Mouse (Mus musculus) neural tube, embryonic 15.5 days (tissue): ENCODE measurements around the gene Vwa8. TPM values are rescaled to one million over a fixed set of nuclear protein-coding genes. Genes with fewer than 3 reads are reported as not detected.

Experiments
- ATAC-seq: fragments of 200-750 bp; cut with Nextera tagmentation; 2 replicates; pipeline ENCODE4 v1.8.0; 2017; ENCODE audit warnings: mild to moderate bottlenecking, moderate TSS enrichment, moderate library complexity; ENCODE audit not compliant: low FRiP score
- H3K27ac ChIP-seq: fragments of 300-500 bp; sonication (generic); replicated peaks from 2 replicates; pipeline ENCODE4 v1.5.1; 2015; ENCODE audit warnings: mild to moderate bottlenecking, inconsistent platforms
- H3K27me3 ChIP-seq: fragments of 300-500 bp; sonication (generic); replicated peaks from 2 replicates; pipeline ENCODE4 v1.6.1; 2015; ENCODE audit warnings: inconsistent platforms
- H3K36me3 ChIP-seq: fragments of 300-500 bp; sonication (generic); 2 replicates; pipeline ENCODE4 v1.6.1; 2015; ENCODE audit warnings: inconsistent platforms
- H3K4me1 ChIP-seq: fragments of 300-500 bp; sonication (generic); 2 replicates; pipeline ENCODE4 v1.6.1; 2015; ENCODE audit warnings: inconsistent platforms
- H3K4me2 ChIP-seq: fragments of 300-500 bp; sonication (generic); 2 replicates; pipeline ENCODE4 v1.6.1; 2015; ENCODE audit warnings: inconsistent platforms, mild to moderate bottlenecking, moderate library complexity
- H3K4me3 ChIP-seq: fragments of 300-500 bp; sonication (generic); replicated peaks from 2 replicates; pipeline ENCODE4 v1.5.1; 2015; ENCODE audit warnings: mild to moderate bottlenecking, inconsistent platforms
- H3K9ac ChIP-seq: fragments of 300-500 bp; sonication (generic); replicated peaks from 2 replicates; pipeline ENCODE4 v1.6.1; 2015; ENCODE audit warnings: mild to moderate bottlenecking, inconsistent platforms
- H3K9me3 ChIP-seq: fragments of 300-500 bp; sonication (generic); replicated peaks from 2 replicates; pipeline ENCODE4 v1.6.1; 2016; ENCODE audit warnings: inconsistent platforms
- WGBS: fragments of 180-500 bp; shearing (Covaris S2); methylation state at CpG from one replicate; pipeline ENCODE4 v1.1.7; 2015; ENCODE audit warnings: mixed read lengths; 5-methylcytosine and 5-hydroxymethylcytosine counted together
- polyA plus RNA-seq: library from polyadenylated mRNA; unstranded; fragments of >200 nt; fragmentation: Nextera tagmentation; extraction: Ambion mirVana; gene quantifications from 2 replicates; pipeline ENCODE4 v1.2.1, GENCODE M21; 2015

The Vwa8 gene
- polyA plus RNA-seq, 1 experiment from 2014 or later = 7.5 TPM

DNA sequence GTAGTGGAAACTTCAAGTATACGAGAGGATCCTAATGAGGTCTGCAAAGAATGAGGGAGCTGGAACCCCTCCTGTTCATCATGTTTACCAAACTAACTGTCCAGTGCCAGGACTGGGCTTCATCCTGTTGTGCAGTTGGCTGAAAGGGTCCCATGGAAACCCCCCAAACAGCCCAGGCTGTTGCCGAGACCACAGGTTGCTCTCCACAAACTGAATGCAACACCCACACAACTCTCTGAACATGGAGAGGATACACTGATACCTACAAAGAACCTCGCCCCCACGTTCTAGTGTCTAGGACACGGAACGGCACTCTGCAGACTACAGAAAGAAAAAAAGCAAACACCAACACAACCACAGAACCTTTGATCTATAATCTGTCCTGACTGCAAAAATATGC lies 387.4 kb downstream of the Vwa8 start:
- Histone ChIP-seq H3K9ac (no peak overlapping the region), H3K27ac (no peak overlapping the region), H3K4me3 (no peak overlapping the region), H3K4me1 (0 out of 2 replicates have a peak, but pooled peaks cover 4% of the 10 kb centered on the region), H3K36me3 (no peaks in the 10 kb centered on the region), H3K4me2 (no peak overlapping the region), H3K9me3 (no peaks in the 10 kb centered on the region), H3K27me3 (no peaks in the 10 kb centered on the region)
- 84% methylated on average over 6 of the region's 6 CpGs for WGBS
- ATAC-seq = no peak

DNA sequence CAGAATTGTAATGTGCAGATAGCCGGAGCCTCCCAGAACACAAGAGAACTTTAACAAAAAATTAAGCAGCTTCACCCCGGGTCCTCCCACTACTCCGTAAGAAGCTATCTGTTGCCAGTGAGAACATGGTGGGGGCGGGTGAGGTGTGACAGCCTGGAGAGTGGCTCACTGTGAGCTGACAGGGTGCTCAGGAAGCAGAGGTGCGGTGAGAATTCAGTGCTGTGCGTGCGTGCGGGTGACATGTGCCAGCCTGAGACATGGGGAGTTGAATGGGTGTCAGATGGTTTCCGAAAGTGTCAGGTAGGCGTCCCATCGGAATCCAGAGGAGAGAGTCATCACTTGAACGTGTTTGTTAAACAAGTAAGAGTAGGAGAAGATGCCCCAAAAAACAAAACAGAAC lies 390.6 kb downstream of the Vwa8 start:
- Histone ChIP-seq H3K4me3 (no peak overlapping the region), H3K4me1 (0 out of 2 replicates have a peak, but pooled peaks cover 4% of the 10 kb centered on the region), H3K27me3 (no peaks in the 10 kb centered on the region), H3K9me3 (no peaks in the 10 kb centered on the region), H3K27ac (no peak overlapping the region), H3K9ac (no peak overlapping the region), H3K36me3 (no peaks in the 10 kb centered on the region), H3K4me2 (no peak overlapping the region)
- no peak for ATAC-seq
- WGBS = 92% methylated on average over 12 of the region's 12 CpGs

GRCm38 (mm10) chr14:79241057-79241570 lies 392.3 kb downstream of the Vwa8 start:
- H3K4me1 ChIP-seq = 0 out of 2 replicates have a peak, but pooled peaks cover 4% of the 10 kb centered on the region

GRCm38 (mm10) chr14:79241656-79242385 lies 393.0 kb downstream of the Vwa8 start:
- Histone ChIP-seq H3K4me3 (no peak overlapping the region), H3K27ac (no peak overlapping the region), H3K9ac (no peak overlapping the region), H3K4me1 (0 out of 2 replicates have a peak, but pooled peaks cover 3% of the 10 kb centered on the region), H3K9me3 (no peaks in the 10 kb centered on the region), H3K36me3 (no peaks in the 10 kb centered on the region), H3K27me3 (no peaks in the 10 kb centered on the region), H3K4me2 (no peak overlapping the region)
- WGBS = 83% methylated on average over 6 of the region's 6 CpGs
- ATAC-seq = no peak

More at GRCm38 (mm10) chr14:79241057-79241570, 392.3 kb downstream of the Vwa8 start:
- Histone ChIP-seq H3K9ac (no peak overlapping the region), H3K4me3 (no peak overlapping the region), H3K9me3 (no peaks in the 10 kb centered on the region), H3K27ac (no peak overlapping the region), H3K36me3 (no peaks in the 10 kb centered on the region), H3K4me2 (no peak overlapping the region), H3K27me3 (no peaks in the 10 kb centered on the region)
- WGBS = 88% methylated on average over 4 of the region's 4 CpGs
- no peak for ATAC-seq

DNA sequence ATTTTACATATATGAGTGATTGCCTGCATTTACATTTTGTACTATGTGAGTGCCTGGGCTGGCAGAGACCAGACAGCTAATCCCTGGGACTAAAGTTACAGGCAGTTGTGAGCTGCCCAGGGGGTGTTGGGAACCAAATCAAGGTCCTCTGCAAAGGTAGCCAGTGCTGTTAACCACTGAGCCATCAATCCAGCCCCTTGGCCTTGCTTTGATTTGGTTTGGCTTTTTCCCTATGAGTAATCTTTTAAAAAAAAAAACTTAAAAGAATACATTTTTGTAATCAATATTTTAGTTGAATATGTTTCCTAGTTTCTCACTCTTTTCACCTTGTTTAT lies 393.5 kb downstream of the Vwa8 start:
- no peaks in the 10 kb centered on the region for H3K4me1 ChIP-seq
- no peak overlapping the region for H3K4me3 ChIP-seq
- H3K4me2 ChIP-seq = no peak overlapping the region
- no peaks in the 10 kb centered on the region for H3K36me3 ChIP-seq
- ATAC-seq = no peak
- no peak overlapping the region for H3K9ac ChIP-seq
- H3K27me3 ChIP-seq = no peaks in the 10 kb centered on the region
- no peaks in the 10 kb centered on the region for H3K9me3 ChIP-seq
- H3K27ac ChIP-seq = no peak overlapping the region

DNA sequence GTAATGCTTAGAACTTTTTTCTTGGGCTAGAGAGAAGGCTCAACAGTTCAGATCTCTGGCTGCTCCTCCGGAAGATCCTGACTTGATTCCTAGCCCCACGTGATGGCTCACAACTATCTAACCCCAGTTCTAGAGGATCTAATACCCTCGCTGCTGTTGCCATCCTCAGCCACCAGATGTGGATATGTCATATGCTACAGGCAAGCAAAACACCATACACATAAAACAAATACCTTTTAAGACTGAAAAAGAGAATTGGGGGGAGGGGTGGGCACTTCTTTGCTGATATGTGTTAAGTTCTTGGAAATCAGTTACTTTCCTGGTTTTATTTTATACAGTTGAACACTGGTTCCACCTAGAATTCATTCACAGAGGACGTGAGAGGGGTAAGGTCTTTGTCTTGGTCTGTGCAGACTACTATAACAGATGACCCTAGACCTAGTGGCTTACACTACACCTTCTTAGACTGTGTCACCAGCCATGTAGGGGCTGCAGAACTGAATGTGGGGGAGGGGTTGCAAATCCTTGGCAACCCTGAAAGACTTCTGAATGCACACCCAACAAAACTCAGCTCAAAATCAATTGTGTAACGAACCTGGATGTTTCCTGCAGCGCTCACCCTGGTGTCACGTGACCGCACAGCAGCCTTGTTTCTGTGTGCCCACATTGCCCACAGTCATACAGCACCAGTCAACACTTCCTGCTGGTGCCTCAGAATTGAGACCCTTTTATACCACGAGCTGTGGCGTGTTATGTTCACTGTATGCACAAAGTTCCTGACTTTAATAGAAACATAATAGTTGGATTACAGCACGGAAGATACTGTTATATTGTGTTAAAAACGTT lies 394.4 kb downstream of the Vwa8 start:
- no peaks in the 10 kb centered on the region for H3K4me1 ChIP-seq
- H3K4me3 ChIP-seq = no peak overlapping the region
- WGBS = 84% methylated on average over 12 of the region's 12 CpGs
- no peak overlapping the region for H3K4me2 ChIP-seq
- H3K27ac ChIP-seq = no peak overlapping the region
- no peaks in the 10 kb centered on the region for H3K36me3 ChIP-seq
- no peaks in the 10 kb centered on the region for H3K9me3 ChIP-seq
- no peaks in the 10 kb centered on the region for H3K27me3 ChIP-seq
- H3K9ac ChIP-seq = no peak overlapping the region
- ATAC-seq = no peak

GRCm38 (mm10) chr14:79244571-79244970 lies 395.7 kb downstream of the Vwa8 start:
- H3K4me3 ChIP-seq = no peak overlapping the region
- H3K4me2 ChIP-seq = no peak overlapping the region
- H3K27me3 ChIP-seq = no peaks in the 10 kb centered on the region
- no peaks in the 10 kb centered on the region for H3K9me3 ChIP-seq
- no peak for ATAC-seq
- no peaks in the 10 kb centered on the region for H3K4me1 ChIP-seq
- H3K27ac ChIP-seq = no peak overlapping the region
- whole genome bisulfite sequencing = 59% methylated on average over 3 of the region's 3 CpGs
- no peaks in the 10 kb centered on the region for H3K36me3 ChIP-seq
- no peak overlapping the region for H3K9ac ChIP-seq

- Histone ChIP-seq H3K27ac (no peak overlapping the region), H3K9ac (no peak overlapping the region), H3K27me3 (no peaks in the 10 kb centered on the region), H3K4me2 (no peak overlapping the region), H3K9me3 (no peaks in the 10 kb centered on the region), H3K4me3 (no peak overlapping the region), H3K36me3 (no peaks in the 10 kb centered on the region), H3K4me1 (no peaks in the 10 kb centered on the region)
- 84% methylated on average over 5 of the region's 5 CpGs for WGBS
- ATAC-seq = no peak
These were observed 403.0 kb downstream of the Vwa8 start for GRCm38 (mm10) chr14:79251727-79252285.

Other genes with a start within 250 kb of the Vwa8 start
- gene Dgkh, start 116.3 kb upstream of the Vwa8 start, polyA plus RNA-seq = 7.6 and 9.9 TPM in 2 replicates